Comparison of ENCODE assay signal across 14 mouse cellular contexts in the genomic region with DNA sequence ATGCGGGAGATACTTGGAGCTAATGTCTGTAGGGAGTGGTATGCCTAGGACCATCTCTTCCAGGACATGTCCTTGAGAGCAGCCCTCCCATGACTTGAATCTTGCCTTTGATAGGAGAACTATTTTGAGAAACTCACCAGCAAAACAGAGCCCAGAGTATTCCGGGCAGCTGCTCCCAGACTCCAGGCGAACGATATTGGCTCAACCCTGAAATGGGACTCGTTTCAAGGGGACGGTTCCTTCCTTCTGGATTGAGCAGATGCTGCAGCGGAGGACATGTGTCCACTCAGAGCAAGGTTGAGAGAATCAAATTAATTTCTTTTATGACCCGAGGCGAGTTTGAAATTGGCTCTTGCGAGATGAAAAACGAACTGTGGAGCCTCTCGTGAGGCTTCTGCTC.
DNase-seq lines count a peak whose midpoint lies in the region.
"Had no signal": no experiment of that assay in that cellular context is flagged by ENCODE, and none has a peak within 500 bp of the region (broad histone marks: within the 10 kb centered on the region; RNA-seq: fewer than 3 reads in every experiment).

No protein-coding gene starts in this region.

- peak; percentile 70 to 73 for DNase-seq in cerebellum, postnatal 10 days
- DNase-seq in cerebellum, postnatal 4 days (ENCODE audit: low spot score in 2 of 2), result no peak
- DNase-seq in heart, adult 18-20 months, result peak; percentile 38 to 41
- no peak for DNase-seq in heart, postnatal 4 days
- peak; percentile 43 for DNase-seq in ovary, adult 18-20 months (ENCODE audit: low spot score)
- no peak for DNase-seq in ovary, postnatal 10 days (ENCODE audit: low spot score)
- no peak for DNase-seq in kidney, postnatal 4 days
- no peak for DNase-seq in left cerebral cortex, adult 9 months (ENCODE audit: low spot score in 2 of 2)
- DNase-seq: adrenal gland, adult 8-10 months; layer of hippocampus, postnatal 36 days; liver; right cerebral cortex, adult 18-20 months; thymus, adult 18-20 months; thymus, postnatal 4 days had no signal

Comparison
In these comparisons a context has a peak if more than half of its experiments do, and no peak if none do; other contexts are left out.
1. DNase-seq: peak in cerebellum, postnatal 10 days (2 of 2), heart, adult 18-20 months (2 of 2) and ovary, adult 18-20 months (single experiment); none in cerebellum, postnatal 4 days (0 of 2), heart, postnatal 4 days (single experiment), ovary, postnatal 10 days (single experiment), kidney, postnatal 4 days (0 of 2) and left cerebral cortex, adult 9 months (0 of 2).